Mouse (Mus musculus) CH12.LX (cell line): ENCODE data around the gene Dtx1.

Source experiments
- BHLHE40 ChIP-seq: IDR thresholded peaks from 2 replicates; pipeline ENCODE4 v1.6.1; 2011; ENCODE audit warnings: mild to moderate bottlenecking, low read depth, low read length, improper control_type of control experiment
- CHD2 ChIP-seq: IDR thresholded peaks from 2 replicates; pipeline ENCODE4 v1.6.1; 2011; ENCODE audit warnings: low read length, improper control_type of control experiment
- CTCF ChIP-seq, 2 experiments: IDR thresholded peaks in 1 of 2; conservative IDR thresholded peaks in 1 of 2; 2 replicates each; pipeline ENCODE4 v1.5.1; 2011 to 2012; ENCODE audit warnings: low read depth in 2 of 2, low read length in 2 of 2, improper control_type of control experiment in 1 of 2, inconsistent platforms in 1 of 2, mild to moderate bottlenecking in 1 of 2, moderate library complexity in 1 of 2
- ELF1 ChIP-seq: IDR thresholded peaks from 2 replicates; pipeline ENCODE4 v1.6.1; 2014; ENCODE audit warnings: low read depth, mild to moderate bottlenecking, inconsistent platforms, low read length, improper control_type of control experiment
- GABPA ChIP-seq: IDR thresholded peaks from 2 replicates; pipeline ENCODE4 v1.6.1; 2012; ENCODE audit warnings: low read depth, low read length, improper control_type of control experiment, inconsistent platforms; ENCODE audit not compliant: insufficient replicate concordance
- HCFC1 ChIP-seq: IDR thresholded peaks from 2 replicates; pipeline ENCODE4 v1.6.1; 2012; ENCODE audit warnings: low read depth, mild to moderate bottlenecking, inconsistent platforms, low read length, improper control_type of control experiment
- JUND ChIP-seq: conservative IDR thresholded peaks from 2 replicates; pipeline ENCODE4 v1.6.1; 2011; ENCODE audit warnings: low read depth, low read length, improper control_type of control experiment
- KAT2A ChIP-seq: IDR thresholded peaks from 2 replicates; pipeline ENCODE4 v1.6.1; 2012; ENCODE audit warnings: low read length, improper control_type of control experiment, inconsistent platforms; ENCODE audit not compliant: insufficient replicate concordance
- MAX ChIP-seq: IDR thresholded peaks from 2 replicates; pipeline ENCODE4 v1.6.1; 2011; ENCODE audit warnings: low read length, improper control_type of control experiment
- MEF2A ChIP-seq: IDR thresholded peaks from 2 replicates; pipeline ENCODE4 v1.6.1; 2014; ENCODE audit warnings: low read depth, mild to moderate bottlenecking, inconsistent platforms, low read length, improper control_type of control experiment, borderline replicate concordance
- POLR2A ChIP-seq: IDR thresholded peaks from 2 replicates; pipeline ENCODE4 v1.6.1; 2011; ENCODE audit warnings: low read depth, mild to moderate bottlenecking, improper control_type of control experiment, low read length
- SIN3A ChIP-seq: IDR thresholded peaks from 2 replicates; pipeline ENCODE4 v1.6.1; 2012; ENCODE audit warnings: low read length, improper control_type of control experiment, inconsistent platforms
- ZC3H11A ChIP-seq: IDR thresholded peaks from 2 replicates; pipeline ENCODE4 v1.6.1; 2012; ENCODE audit warnings: low read depth, mild to moderate bottlenecking, inconsistent platforms, low read length, improper control_type of control experiment

DNA sequence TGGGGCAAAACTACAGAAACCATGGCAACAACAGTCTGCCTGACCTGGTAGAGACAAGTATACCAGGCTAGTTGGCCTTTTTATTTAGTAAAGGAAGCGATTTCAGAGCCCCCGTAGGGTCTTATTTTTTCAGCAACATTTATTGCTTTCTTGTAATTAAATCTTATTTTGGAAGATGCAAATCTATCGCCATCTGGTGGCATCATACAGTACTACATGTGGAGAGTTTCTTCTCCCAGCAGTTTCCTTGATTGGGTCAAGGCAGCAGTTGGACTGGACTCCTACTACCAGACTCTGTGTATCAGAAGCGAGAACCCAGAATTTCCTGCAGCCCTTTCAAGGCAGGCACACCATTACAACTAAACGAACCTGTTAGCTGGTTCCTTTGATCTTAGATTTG lies 34.7 kb upstream of the Dtx1 start:
- TF ChIP-seq ZC3H11A = no peak
- no peak for TF ChIP-seq MAX
- TF ChIP-seq KAT2A = no peak
- no peak for TF ChIP-seq JUND
- TF ChIP-seq HCFC1 = no peak
- TF ChIP-seq CTCF (conservative IDR thresholded peaks at IDR 0.05 in 1 of 2, IDR thresholded peaks at IDR 0.05 in 1 of 2; ENCODE audit: low read depth in 2 of 2, low read length in 2 of 2) = peak; percentile 76 to 92
- TF ChIP-seq CHD2 = no peak
- TF ChIP-seq ELF1 = no peak; the same call in 1 of the 2 replicates
- no peak for TF ChIP-seq SIN3A
- no peak for TF ChIP-seq GABPA
- no peak for TF ChIP-seq POLR2A
- no peak for TF ChIP-seq MEF2A
- no peak for TF ChIP-seq BHLHE40
